10 mouse cellular contexts compared by ENCODE assay signal in the genomic region with DNA sequence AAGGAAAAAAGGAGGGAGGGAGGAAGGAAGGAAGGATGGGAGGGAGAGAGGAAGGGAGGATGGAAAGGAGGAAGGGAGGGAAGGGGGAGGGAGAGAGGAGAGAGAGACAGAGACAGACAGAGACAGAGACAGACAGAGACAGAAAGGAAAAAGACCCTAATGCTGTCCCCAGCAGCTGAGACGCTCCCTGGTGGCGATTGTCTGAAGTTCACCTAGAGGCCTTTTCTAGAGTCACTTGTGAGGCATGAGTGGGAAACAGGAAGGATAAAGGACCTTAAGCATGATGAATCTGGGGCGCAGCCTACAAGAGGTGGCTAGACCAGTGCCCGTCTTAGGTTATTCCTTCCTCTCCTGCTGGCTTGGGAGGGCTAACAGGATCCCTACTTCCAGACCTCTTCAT.
DNase-seq lines count a peak whose midpoint lies in the region; ATAC-seq and TF ChIP-seq lines count a peak whose summit lies in the region.
"Had no signal": no experiment of that assay in that cellular context is flagged by ENCODE, and none has a peak within 500 bp of the region (broad histone marks: within the 10 kb centered on the region; RNA-seq: fewer than 3 reads in every experiment).

No protein-coding gene starts in this region.

- no peak overlapping the region for H3K4me3 ChIP-seq in cerebellum, adult 2 months (replicated peaks; ENCODE audit: insufficient read depth, low read depth, low read length)
- H3K4me3 ChIP-seq in kidney, embryonic 15.5 days (replicated peaks), result no peak overlapping the region
- H3K4me3 ChIP-seq in E14TG2a.4 (replicated peaks; ENCODE audit: low read length), result no peak overlapping the region
- no peak overlapping the region for H3K4me3 ChIP-seq in embryonic facial prominence, embryonic 11.5 days (ENCODE audit: low read depth, low read length)
- H3K4me3 ChIP-seq: hindbrain, embryonic 15.5 days; limb, embryonic 15.5 days had no signal

- no peak for TF ChIP-seq CTCF in cerebellum, adult 2 months (IDR thresholded peaks at IDR 0.05; ENCODE audit: borderline replicate concordance, insufficient read depth, low read depth, low read length)
- TF ChIP-seq CTCF in E14TG2a.4 (conservative IDR thresholded peaks at IDR 0.05; ENCODE audit: low read length), result peak; percentile 61

- WGBS in cerebellum, adult 2 months, result 57% methylated on average over 4 of the region's 4 CpGs
- 54% methylated on average over 4 of the region's 4 CpGs for WGBS in kidney, embryonic 15.5 days
- WGBS in embryonic facial prominence, embryonic 11.5 days, result 47% methylated on average over 4 of the region's 4 CpGs

- H3K4me2 ChIP-seq in kidney, embryonic 15.5 days, result no peak overlapping the region
- no peak overlapping the region for H3K4me2 ChIP-seq in embryonic facial prominence, embryonic 11.5 days (ENCODE audit: low read depth, low read length)
- H3K4me2 ChIP-seq: hindbrain, embryonic 15.5 days; limb, embryonic 15.5 days had no signal

- H3K9me3 ChIP-seq in kidney, embryonic 15.5 days (replicated peaks), result no peaks in the 10 kb centered on the region
- no peaks in the 10 kb centered on the region for H3K9me3 ChIP-seq in E14TG2a.4 (ENCODE audit: low read length)
- no peaks in the 10 kb centered on the region for H3K9me3 ChIP-seq in embryonic facial prominence, embryonic 11.5 days (replicated peaks; ENCODE audit: control insufficient read depth, low read length)
- H3K9me3 ChIP-seq: hindbrain, embryonic 15.5 days; limb, embryonic 15.5 days had no signal

- no peak overlapping the region for H3K27ac ChIP-seq in cerebellum, adult 2 months (ENCODE audit: insufficient read depth, low read length)
- no peak overlapping the region for H3K27ac ChIP-seq in kidney, embryonic 15.5 days
- no peak overlapping the region for H3K27ac ChIP-seq in embryonic facial prominence, embryonic 11.5 days (replicated peaks; ENCODE audit: low read depth, low read length)
- H3K27ac ChIP-seq: hindbrain, embryonic 15.5 days; limb, embryonic 15.5 days had no signal

- H3K36me3 ChIP-seq in kidney, embryonic 15.5 days, result no peaks in the 10 kb centered on the region
- H3K36me3 ChIP-seq in E14TG2a.4 (ENCODE audit: insufficient read depth, low read length), result no peaks in the 10 kb centered on the region
- H3K36me3 ChIP-seq in embryonic facial prominence, embryonic 11.5 days (replicated peaks; ENCODE audit: control insufficient read depth, insufficient read depth, low read depth, low read length), result no peaks in the 10 kb centered on the region
- H3K36me3 ChIP-seq: hindbrain, embryonic 15.5 days; limb, embryonic 15.5 days had no signal

- no peaks in the 10 kb centered on the region for H3K4me1 ChIP-seq in cerebellum, adult 2 months (ENCODE audit: control insufficient read depth, insufficient read depth, low read length)
- peaks cover 14% of the 10 kb centered on the region for H3K4me1 ChIP-seq in kidney, embryonic 15.5 days
- H3K4me1 ChIP-seq in E14TG2a.4 (replicated peaks; ENCODE audit: low read depth, low read length), result peaks cover 5% of the 10 kb centered on the region; the same call in 1 of the 2 replicates
- H3K4me1 ChIP-seq in embryonic facial prominence, embryonic 11.5 days (ENCODE audit: control insufficient read depth, insufficient read depth, low read length), result no peaks in the 10 kb centered on the region

- DNase-seq in cerebellum, postnatal 14 days, result peak; percentile 36 to 70
- DNase-seq in cerebellum, adult 2 months, result no peak
- peak; percentile 49 for DNase-seq in kidney, postnatal 10 days
- peak; percentile 59 for DNase-seq in embryonic facial prominence, embryonic 11.5 days (ENCODE audit: low spot score)
- no peak for DNase-seq in B cell, adult 2 months
- DNase-seq in adrenal gland, adult 2 months, result no peak

- no peak for ATAC-seq in kidney, embryonic 15.5 days (replicated peaks; ENCODE audit: low FRiP score)
- ATAC-seq in embryonic facial prominence, embryonic 11.5 days (replicated peaks; ENCODE audit: insufficient number of reproducible peaks, low FRiP score, low TSS enrichment, low read depth), result no peak

- no peaks in the 10 kb centered on the region for H3K27me3 ChIP-seq in cerebellum, adult 2 months (ENCODE audit: control insufficient read depth, insufficient read depth, low read length)
- peaks cover 16% of the 10 kb centered on the region; the same call in 1 of the 2 replicates for H3K27me3 ChIP-seq in kidney, embryonic 15.5 days
- no peaks in the 10 kb centered on the region for H3K27me3 ChIP-seq in E14TG2a.4 (ENCODE audit: insufficient read depth, low read length)
- H3K27me3 ChIP-seq in embryonic facial prominence, embryonic 11.5 days (ENCODE audit: control insufficient read depth, insufficient read depth, low read length), result no peaks in the 10 kb centered on the region
- H3K27me3 ChIP-seq: hindbrain, embryonic 15.5 days; limb, embryonic 15.5 days had no signal

- no peak for TF ChIP-seq POLR2A in cerebellum, adult 2 months (IDR thresholded peaks at IDR 0.05; ENCODE audit: borderline replicate concordance, insufficient read depth, low read length)

- H3K9ac ChIP-seq in kidney, embryonic 15.5 days, result no peak overlapping the region
- no peak overlapping the region for H3K9ac ChIP-seq in embryonic facial prominence, embryonic 11.5 days (replicated peaks; ENCODE audit: low read length)
- H3K9ac ChIP-seq: hindbrain, embryonic 15.5 days; limb, embryonic 15.5 days had no signal

Comparison
In these comparisons a context has a peak if more than half of its experiments do, and no peak if none do; other contexts are left out.
1. DNase-seq: peak in cerebellum, postnatal 14 days (2 of 2), kidney, postnatal 10 days (single experiment) and embryonic facial prominence, embryonic 11.5 days (single experiment); none in cerebellum, adult 2 months (0 of 2), B cell, adult 2 months (0 of 2) and adrenal gland, adult 2 months (single experiment).